Mouse (Mus musculus) ES-Bruce4 (cell line): ENCODE measurements around the gene Hcar2.

ENCODE experiments used
- CTCF ChIP-seq: IDR thresholded peaks from one replicate; pipeline ENCODE4 v1.8.1; 2011; ENCODE audit warnings: low read depth, low read length
- EP300 ChIP-seq: IDR thresholded peaks from 2 replicates; pipeline ENCODE4 v1.6.1; 2011; ENCODE audit warnings: low read depth, low read length; ENCODE audit not compliant: insufficient read depth
- POLR2A ChIP-seq: IDR thresholded peaks from one replicate; pipeline ENCODE4 v1.8.1; 2011; ENCODE audit warnings: low read length; ENCODE audit not compliant: insufficient read depth

- TF ChIP-seq CTCF, result no peak
- no peak for TF ChIP-seq POLR2A
- TF ChIP-seq EP300, result no peak
Observed at GRCm38 (mm10) chr5:123844316-123844715, 21.0 kb downstream of the Hcar2 start.
